Mouse (Mus musculus): ENCODE data around the gene Agpat3. TPM values are rescaled to one million over a fixed set of nuclear protein-coding genes. Genes with fewer than 3 reads are reported as not detected.

Gene Agpat3
- 100 to 1,000 TPM; 203 to 217 TPM for total RNA-seq (2021)
- long read RNA-seq, experiment 1, full-length matches to known transcripts = 69 of 189 reads
- long read RNA-seq, experiment 1, partial matches to known transcripts = 20 of 189 reads
- long read RNA-seq, experiment 1, other reads (novel, unspliced or antisense) = 100 of 189 reads
- long read RNA-seq, experiment 2, full-length matches to known transcripts = 95 of 329 reads
- long read RNA-seq, experiment 2, partial matches to known transcripts = 104 of 329 reads
- long read RNA-seq, experiment 2, other reads (novel, unspliced or antisense) = 130 of 329 reads

DNA sequence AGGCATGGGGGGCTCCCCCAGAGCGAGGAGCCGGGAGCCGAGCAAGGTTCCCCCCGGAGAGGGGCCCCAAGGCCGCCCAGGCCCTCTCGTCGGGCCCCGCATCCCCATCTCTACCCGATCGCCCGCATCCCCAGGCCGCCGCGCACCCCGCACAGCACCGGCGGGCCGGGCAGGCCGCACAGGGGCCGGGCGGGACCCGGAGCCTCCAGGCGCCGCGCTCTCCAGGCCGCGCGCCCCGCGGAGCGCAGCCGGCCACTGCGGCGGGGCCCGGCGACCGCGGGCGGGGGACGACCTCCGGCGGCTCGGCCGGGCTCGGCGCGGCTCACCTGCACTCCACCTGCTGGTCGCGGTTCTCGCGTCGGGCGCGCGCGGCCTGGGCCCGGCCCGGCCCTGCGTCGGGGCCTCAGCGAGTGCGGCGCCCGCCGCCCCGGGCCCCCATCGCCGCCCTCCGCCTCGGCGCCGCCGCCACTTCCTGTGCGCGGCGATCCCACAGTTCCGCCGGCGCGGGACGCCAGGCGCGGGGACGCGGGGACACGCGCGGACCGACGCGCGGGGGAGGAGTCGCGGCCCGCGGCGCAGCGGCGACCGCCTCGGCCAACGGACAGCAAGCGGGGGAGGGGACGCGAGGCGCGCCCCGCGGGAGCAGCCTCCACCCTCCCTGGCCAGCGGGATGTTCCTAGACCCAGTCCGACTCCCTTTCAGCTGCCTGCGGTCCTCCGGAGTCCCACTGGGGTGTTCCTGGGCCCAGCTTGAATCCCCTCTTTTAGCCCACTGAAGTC is at the start of gene Agpat3:
Agpat3 (minus strand) TSS at position 603 of the 779 bp plus-strand sequence.
- peak; percentile 31 to 35 for DNase-seq (ENCODE audit: low spot score in 2 of 2)

DNA sequence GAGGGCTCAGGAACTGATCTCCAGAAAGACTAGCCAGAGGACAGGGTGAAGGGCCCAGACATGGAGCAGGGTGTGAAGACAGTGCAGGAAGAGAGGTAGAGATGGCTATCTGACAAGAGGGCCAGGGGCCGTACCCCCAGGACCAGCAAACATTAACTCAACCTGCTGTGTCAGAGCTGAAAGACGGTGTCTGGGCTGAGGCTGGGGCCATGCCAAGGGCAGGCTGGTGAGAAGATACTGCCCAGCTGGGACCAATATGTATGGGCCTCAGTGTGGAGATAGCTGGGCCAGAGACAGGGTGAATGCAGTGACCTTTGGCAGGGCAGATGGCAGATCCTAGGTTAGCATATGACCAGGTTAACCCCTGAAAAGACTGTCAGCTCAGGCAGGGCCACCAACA is 48.8 kb upstream of the Agpat3 start:
- no peak for DNase-seq (ENCODE audit: low spot score in 2 of 2)

DNA sequence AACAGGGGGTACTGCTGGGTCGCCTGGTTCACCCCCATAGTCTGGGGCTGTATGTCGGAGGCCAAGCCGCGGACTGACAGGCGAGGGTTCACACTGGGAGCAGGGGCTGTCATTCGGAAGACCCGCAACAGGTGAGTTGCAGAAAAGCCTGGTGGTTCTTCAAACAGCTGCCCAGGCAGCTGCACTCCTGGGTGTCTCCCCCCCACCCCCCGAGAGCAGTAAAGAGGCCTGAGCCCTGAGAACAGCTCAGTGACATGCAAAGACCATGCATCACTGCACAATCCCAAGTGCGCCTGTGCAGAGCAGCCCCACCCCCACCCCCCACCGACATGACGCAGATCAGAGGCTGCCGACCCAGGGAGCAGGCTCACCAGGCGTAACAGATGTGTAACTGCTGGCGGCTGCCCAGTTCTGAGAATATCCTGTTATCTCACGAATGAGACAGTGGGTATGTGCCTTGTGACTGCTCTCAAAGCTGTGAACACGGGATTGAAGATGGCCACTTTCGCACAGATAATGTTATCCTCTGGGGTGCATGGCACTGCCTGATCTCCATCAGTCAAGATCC is 46.9 kb upstream of the Agpat3 start:
- DNase-seq (ENCODE audit: low spot score in 2 of 2) = no peak

DNA sequence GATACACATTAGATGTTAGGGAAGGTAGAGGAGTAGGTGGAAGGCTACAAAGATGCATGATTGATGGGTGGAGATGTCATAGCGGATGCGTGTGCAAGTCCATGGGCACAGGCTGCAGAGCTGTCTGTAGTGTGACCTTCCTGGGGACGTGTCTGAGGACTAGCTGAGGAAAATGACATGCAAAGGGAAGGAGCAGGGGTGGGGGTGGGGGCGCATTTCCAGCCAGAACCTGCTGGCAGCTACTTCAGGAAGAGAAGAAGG is 44.3 kb upstream of the Agpat3 start:
- no peak for DNase-seq (ENCODE audit: low spot score in 2 of 2)

GRCm38 (mm10) chr10:78395819-78396624 is 43.7 kb upstream of the Agpat3 start:
- DNase-seq (ENCODE audit: low spot score in 2 of 2) = peak; percentile 81 to 89

- no peak for DNase-seq (ENCODE audit: low spot score in 2 of 2)
These were observed 43.1 kb upstream of the Agpat3 start for GRCm38 (mm10) chr10:78395377-78395776.

GRCm38 (mm10) chr10:78392072-78392471 is 39.8 kb upstream of the Agpat3 start:
- peak; percentile 63 to 77 for DNase-seq (ENCODE audit: low spot score in 2 of 2)

- DNase-seq (ENCODE audit: low spot score in 2 of 2) = no peak
These were observed 38.7 kb upstream of the Agpat3 start for GRCm38 (mm10) chr10:78390982-78391470.

DNA sequence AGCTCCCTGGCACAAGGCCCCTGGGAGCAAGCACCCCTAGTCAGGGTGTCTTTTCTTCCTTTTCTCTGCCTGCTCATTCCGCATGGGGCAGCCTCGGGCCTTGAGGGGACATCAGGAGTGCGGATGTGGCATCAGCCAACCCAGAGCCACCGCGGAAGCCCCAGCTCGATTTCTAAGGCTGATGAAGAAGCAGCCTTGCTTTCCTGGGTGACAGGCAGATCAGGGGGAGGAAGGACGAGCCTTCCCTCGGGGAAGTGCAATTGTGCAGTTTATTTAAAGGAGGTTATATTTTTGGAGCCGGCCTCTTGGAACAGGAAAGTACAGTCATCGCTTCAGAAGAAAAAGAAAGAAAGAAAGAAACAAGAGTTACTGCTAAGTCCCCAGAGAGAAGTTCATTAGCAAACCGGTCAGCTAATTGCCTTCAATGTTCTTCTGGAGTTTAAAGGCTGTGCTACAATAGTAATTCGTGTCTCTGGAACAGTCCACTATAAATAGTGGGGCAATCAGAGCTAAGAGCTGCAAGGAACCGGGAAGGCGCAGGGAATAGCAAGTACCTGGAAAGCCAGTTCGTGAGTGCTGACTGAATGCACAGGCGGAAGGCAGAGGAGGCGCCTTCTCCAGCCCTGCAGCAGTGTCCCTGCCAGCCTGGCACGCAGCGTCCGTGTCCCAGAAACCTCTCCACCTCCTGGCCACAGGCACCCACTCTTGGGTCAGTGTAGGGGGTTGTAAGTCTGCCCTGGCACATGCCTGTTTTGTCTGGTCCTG is 36.1 kb upstream of the Agpat3 start:
- no peak for DNase-seq (ENCODE audit: low spot score in 2 of 2)

DNA sequence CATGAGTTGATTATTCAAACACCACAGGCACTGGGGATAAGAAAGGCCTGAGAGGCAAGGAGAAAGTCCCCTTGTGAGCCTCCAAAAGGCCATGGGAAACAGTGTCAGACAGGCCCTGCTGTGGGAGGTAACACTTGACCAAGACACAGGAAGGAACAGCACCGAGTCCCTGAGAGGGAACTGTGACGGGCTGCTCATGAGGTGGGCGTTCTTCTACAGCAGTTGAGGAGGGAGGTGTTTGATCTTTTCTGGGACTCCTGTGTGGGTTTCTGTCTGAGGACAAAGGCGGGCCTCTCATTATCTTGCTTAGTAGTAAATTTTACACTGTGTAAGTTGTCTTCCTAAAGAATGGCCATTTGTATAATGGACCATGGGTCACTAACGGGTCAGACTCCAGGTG is 33.2 kb upstream of the Agpat3 start:
- DNase-seq (ENCODE audit: low spot score in 2 of 2) = no peak

DNA sequence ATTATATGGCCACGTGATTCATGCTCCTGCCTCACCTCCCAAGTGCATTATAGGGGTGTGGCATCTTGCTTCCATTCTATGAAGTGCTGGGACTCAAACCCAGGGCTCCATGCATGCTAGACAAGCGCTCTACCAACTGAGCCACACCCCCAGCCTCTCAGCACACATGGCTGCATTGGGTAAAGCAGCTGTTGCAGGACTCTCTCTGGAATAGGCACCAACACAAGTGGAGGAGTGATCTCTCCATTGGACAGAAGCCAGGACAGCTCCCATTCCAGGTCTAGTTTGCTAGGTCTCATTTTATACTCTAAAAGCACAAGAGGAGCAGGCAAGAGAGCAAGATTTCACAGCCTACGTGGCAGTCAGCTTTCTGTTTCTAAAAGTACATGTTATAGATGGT is 31.3 kb upstream of the Agpat3 start:
- no peak for DNase-seq (ENCODE audit: low spot score in 2 of 2)

- DNase-seq (ENCODE audit: low spot score in 2 of 2) = no peak
These were observed 26.2 kb upstream of the Agpat3 start for GRCm38 (mm10) chr10:78378516-78378915.

DNA sequence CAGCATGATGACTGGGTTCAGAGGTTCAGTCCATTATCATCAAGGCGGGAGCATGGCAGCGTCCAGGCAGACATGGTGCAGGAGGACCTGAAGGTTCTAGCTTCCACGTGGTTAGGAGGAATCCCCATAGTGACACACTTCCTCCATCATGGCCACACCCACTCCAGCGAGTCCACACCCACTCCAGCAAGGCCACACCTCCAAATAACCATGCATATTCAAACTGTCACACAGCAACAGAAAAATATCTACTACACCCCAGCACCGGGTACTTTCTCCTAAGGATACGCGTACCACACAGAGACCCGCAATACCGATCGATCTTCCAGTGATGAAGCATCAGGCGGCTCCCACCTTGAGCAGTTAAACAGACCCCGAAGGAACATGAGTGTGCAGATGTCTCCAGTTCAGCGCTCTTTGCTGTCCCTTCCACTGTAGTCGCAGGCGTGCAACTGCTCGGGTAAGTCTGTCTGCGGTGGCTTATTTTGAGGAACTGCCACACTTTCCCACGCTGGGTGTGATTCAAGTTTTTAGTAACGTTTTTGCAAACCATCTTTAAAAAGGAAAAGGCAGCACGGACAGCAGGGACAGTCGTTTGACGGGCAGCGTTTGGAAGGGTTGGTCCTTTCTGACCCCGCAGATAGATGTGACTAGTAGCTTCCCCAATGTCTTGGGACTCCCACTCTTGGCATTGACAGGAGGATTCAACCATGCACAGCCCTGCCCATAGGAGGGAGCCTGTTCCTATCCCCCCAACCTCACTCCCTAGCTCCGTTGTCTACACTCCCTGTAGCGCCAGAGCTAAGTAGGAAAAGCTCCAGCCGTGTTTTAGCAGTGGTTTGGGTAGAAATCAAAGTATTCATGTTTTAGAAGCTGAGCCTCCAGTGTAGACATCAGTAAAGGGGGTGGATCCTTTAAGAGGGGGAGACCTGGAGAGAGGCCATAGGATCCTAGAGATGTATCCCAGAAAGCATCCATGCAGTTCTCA is 20.7 kb upstream of the Agpat3 start:
- no peak for DNase-seq (ENCODE audit: low spot score in 2 of 2)

GRCm38 (mm10) chr10:78371746-78372145 is 19.5 kb upstream of the Agpat3 start:
- no peak for DNase-seq (ENCODE audit: low spot score in 2 of 2)

DNA sequence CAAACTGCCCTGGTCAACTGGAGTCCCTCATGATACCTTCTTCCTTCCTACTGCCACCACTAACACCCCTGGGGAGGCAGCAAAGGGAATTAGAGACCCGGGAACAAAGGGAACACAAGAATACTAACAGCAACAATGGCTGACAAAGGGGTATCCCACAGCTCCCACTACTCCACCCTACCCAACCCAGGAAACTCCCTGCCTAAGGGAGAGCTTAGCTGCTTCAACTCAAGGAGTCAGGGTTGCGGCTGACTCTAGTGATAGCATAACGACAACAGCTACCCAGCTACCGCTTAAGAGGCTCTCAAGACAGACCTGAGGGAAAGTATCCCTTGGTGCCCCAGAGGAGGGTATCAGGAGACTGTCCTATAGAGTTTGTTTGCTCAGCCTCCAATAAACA is 15.3 kb upstream of the Agpat3 start:
- no peak for DNase-seq (ENCODE audit: low spot score in 2 of 2)

DNA sequence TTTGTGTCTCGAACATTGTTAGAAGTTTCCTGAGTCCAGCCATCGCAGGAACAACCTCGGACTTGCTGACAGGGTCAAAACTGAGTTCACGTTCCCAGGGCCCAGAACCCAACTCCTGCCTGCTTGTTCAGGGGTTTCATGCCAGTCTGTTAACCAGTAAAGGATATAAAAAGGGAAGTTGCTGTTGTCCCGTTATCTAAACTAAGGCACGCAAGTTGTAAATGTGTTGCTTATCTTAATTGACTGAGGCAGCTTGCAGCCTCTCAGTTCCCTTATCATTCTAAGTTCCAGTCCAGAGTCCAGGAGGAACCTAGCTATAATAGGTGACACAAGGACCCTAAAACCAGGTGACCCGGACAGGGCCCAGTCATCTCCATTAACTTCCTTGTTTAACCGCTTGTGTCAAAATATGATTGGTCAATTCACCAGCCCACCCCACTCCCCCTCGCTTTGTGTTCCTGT is 14.6 kb upstream of the Agpat3 start:
- no peak for DNase-seq (ENCODE audit: low spot score in 2 of 2)

- no peak for DNase-seq (ENCODE audit: low spot score in 2 of 2)
These were observed 14.0 kb upstream of the Agpat3 start for GRCm38 (mm10) chr10:78366195-78366834.

DNA sequence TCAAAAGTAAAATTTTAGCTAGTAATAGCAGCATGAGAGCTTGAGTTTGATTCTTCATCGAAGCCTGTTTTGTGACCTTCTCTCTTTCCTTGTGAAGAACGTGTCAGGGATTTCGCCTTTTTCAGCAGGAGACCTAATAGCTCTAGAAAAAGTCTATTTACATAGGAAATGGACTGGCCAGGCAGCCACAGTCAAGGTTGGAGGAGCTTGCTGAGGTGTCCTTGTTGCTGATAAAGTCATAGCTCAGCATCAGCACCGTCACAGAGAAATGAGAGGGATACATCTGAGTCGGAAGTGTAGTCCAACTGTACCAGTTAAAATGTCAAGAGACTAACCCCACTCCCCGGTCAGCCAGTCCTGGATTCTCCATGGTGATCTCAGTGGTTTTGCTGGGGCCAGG is 13.3 kb upstream of the Agpat3 start:
- DNase-seq (ENCODE audit: low spot score in 2 of 2) = no peak

- no peak for DNase-seq (ENCODE audit: low spot score in 2 of 2)
These were observed 11.8 kb upstream of the Agpat3 start for GRCm38 (mm10) chr10:78364106-78364505.

Data from adrenal gland, postnatal 4 days (tissue).